Mouse (Mus musculus): ENCODE measurements around the gene Arg2. TPM values are rescaled to one million over a fixed set of nuclear protein-coding genes. Genes with fewer than 3 reads are reported as not detected.

Gene Arg2
- 13.4 and 15.0 TPM in 2 replicates for polyA plus RNA-seq (2012; rRNA removed)

DNA sequence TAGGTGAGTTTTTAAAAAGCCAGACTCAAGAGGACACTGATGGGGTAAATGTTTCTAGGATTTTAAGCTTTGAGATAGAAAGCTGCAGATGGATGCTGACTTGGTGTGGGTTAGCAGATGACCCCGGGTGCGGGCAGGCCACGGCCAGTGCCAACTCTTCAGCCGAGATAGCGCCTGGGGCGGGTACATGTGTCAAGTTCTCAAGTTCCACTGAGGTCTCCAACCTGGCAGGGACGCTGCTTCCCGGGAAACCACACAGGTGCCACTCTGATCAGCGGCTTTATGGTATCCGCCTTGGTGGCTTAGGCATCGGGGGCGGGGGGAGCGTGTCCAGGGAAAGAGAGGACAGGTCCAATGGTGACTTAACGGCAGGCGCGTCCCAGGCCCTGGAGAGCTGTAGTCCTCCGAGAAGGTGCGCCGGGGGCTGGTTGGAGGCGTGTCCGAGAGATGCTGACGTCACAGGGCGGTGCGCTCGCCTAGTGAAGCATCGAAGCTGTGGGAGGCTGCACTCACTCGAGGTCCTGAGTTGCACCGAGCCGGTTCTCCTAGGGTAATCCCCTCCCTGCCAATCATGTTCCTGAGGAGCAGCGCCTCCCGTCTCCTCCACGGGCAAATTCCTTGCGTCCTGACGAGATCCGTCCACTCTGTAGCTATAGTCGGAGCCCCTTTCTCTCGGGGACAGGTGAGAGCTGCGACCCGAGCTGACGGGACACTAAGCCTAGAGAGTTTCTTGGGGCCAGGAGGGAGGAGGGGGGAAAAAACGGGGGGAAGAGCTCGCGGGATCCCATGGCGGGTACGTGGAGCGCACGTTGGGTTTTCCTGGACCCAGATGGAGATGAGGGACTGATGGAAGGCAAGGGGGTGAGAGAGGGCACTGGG, at the start of gene Arg2:
Gene Arg2 (plus strand): TSS at position 479 of the 879 bp plus-strand sequence.

DNA sequence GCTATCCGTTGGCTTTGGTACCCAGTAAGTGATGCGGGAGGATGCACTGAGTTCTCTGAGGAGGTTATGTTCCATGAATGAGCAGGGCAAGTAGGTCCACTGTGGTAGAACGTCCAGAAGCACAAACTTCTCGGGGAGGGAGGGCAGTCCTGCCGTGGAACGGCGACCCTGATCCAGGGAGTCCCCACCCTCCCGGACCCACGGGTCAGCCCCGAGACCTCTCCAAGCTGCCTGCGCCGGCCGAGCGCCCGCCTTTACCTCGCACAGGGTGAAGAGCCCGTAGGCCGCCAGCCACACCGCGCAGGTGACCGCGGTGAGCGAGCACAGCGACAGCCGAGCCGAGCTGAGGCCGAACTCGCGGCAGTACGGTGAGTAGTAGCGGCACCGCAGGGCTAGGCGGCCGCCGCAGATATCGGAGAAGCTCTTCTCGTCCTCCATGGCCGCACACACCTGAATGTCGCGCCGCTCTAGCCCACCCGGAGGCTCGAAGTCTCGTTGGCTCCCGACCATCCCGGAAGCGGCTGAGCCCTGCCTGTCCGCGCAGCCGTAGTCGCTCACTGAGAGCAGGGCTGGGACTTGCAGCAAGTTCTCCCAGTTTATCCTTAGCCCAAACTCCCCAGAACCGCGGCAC, 41.3 kb upstream of the Arg2 start, which contains the start of gene Pigh:
Gene Pigh (minus strand): TSS at position 470 of the 631 bp plus-strand sequence.

DNA sequence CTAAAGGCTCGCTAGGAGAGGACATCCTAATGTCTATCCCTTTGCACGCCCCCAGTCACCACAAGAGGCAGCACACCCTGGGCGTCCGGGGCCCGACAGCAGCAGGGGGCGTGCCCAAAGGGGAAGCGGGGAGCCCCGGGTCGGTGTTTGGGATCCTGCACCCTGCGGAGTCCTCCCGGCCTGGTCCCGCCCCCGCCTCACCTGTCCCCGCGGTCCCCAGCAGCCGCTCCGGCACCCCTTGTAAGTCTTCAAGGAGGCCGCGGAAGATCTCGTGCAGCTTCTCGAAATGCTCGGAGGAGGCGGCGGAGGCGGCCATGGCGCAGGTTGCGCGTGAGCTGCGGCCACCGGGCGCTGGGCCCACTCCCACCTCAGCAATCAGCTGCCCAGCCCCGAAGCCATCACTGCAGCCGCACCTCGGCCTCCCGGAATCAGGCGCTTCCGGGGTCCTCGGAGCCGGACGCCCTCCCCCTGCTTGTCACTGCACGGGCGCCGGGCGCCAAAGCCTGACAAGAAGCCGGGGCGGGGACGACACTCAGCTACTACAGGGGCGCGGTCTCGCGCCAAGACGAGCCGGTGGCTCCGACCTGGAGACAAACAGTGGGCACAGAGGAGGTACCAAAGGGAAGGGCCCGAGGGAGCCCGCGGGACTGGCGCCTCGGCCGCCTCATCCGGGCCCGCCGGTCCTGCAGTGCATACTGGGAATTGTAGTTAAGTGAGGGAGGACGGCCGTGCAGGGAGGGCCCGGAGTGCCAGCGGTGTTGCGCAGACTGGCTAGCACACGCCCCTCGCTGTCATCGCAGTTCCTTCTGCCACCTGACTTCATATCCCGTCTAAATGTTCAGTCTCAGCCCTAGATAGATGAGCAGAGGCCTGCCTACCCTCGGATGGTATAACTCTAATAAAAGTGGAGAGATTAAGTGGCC, 41.7 kb downstream of the Arg2 start, which contains the start of gene Vti1b:
Gene Vti1b (minus strand): TSS at position 649 of the 923 bp plus-strand sequence.

DNA sequence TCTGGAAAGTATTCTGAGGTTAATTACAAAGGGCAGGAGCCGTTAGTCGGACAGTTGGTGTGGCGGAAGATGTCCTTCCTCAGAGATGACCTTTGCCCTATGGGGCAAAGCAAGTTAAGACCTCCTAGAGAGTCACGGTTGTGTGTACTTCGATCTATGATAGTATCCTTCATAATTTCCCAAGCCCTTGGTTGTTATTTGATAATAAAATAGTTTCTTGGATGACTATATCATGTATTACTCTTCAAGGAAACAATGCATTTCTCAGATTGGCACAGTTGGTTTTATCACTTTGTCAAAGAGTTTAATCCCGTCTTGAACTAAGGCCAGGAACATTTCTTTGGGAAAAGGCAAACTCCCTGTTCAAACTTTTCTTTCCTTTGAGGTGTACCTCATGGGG, 61.6 kb downstream of the Arg2 start, which contains the start of gene Rdh11:
Gene Rdh11 (minus strand): TSS at position 101 of the 400 bp plus-strand sequence.

Other genes with a start within 250 kb of the Arg2 start
- 1.6 and 1.8 TPM in 2 replicates for gene Plek2, start 223.8 kb upstream of the Arg2 start, polyA plus RNA-seq (2012; rRNA removed)
- 76.5 and 80.4 TPM in 2 replicates for gene Tmem229b, start 123.2 kb upstream of the Arg2 start, polyA plus RNA-seq (2012; rRNA removed)
- 4.4 and 4.6 TPM in 2 replicates for gene Plekhh1, start 101.6 kb upstream of the Arg2 start, polyA plus RNA-seq (2012; rRNA removed)
- gene Pigh, start 41.1 kb upstream of the Arg2 start, polyA plus RNA-seq (2012; rRNA removed) = 14.0 and 15.4 TPM in 2 replicates
- 111 and 120 TPM in 2 replicates for gene Vti1b, start 41.9 kb downstream of the Arg2 start, polyA plus RNA-seq (2012; rRNA removed)
- gene Rdh11, start 61.5 kb downstream of the Arg2 start, polyA plus RNA-seq (2012; rRNA removed) = 43.1 and 43.6 TPM in 2 replicates
- 1.6 and 2.1 TPM in 2 replicates for gene Rdh12, start 78.1 kb downstream of the Arg2 start, polyA plus RNA-seq (2012; rRNA removed)
- 21.3 and 22.6 TPM in 2 replicates for gene Zfyve26, start 165.5 kb downstream of the Arg2 start, polyA plus RNA-seq (2012; rRNA removed)
- 0.39 and 0.71 TPM in 2 replicates for gene Rad51b, start 166.5 kb downstream of the Arg2 start, polyA plus RNA-seq (2012; rRNA removed)

Data from central nervous system, embryonic 18 days (tissue).